ENCODE assay signal across 11 mouse cellular contexts in genomic region chr13:107100116-107100515, GRCm38 (mm10).
DNase-seq lines count a peak whose midpoint lies in the region; ATAC-seq and TF ChIP-seq lines count a peak whose summit lies in the region.
"Had no signal": no experiment of that assay in that cellular context is flagged by ENCODE, and none has a peak within 500 bp of the region (broad histone marks: within the 10 kb centered on the region; RNA-seq: fewer than 3 reads in every experiment).

No protein-coding gene starts in this region.

- H3K27ac ChIP-seq in cerebellum, adult 2 months (ENCODE audit: insufficient read depth, low read length): no peak overlapping the region
- H3K27ac ChIP-seq in kidney, postnatal 0 days: no peak overlapping the region
- peak overlapping the region; percentile 99 for H3K27ac ChIP-seq in liver, embryonic 16.5 days (ENCODE audit: low read length)
- H3K27ac ChIP-seq: embryonic facial prominence, embryonic 13.5 days; limb, embryonic 10.5 days had no signal

- no peak for ATAC-seq in kidney, postnatal 0 days (replicated peaks; ENCODE audit: low FRiP score, low read depth)
- ATAC-seq in Patski: no peak
- no peak for ATAC-seq in liver, embryonic 16.5 days (ENCODE audit: low read depth)

- H3K9me3 ChIP-seq in kidney, postnatal 0 days (replicated peaks; ENCODE audit: low read length): no peaks in the 10 kb centered on the region
- no peaks in the 10 kb centered on the region for H3K9me3 ChIP-seq in liver, embryonic 16.5 days (replicated peaks; ENCODE audit: control insufficient read depth, low read length)
- H3K9me3 ChIP-seq: embryonic facial prominence, embryonic 13.5 days; limb, embryonic 10.5 days had no signal

- H3K4me2 ChIP-seq in kidney, postnatal 0 days (ENCODE audit: low read length): no peak overlapping the region
- H3K4me2 ChIP-seq in liver, embryonic 16.5 days (ENCODE audit: low read depth, low read length): peak overlapping the region; percentile 68

- H3K36me3 ChIP-seq in kidney, postnatal 0 days (ENCODE audit: insufficient read depth, low read length): no peaks in the 10 kb centered on the region
- H3K36me3 ChIP-seq in liver, embryonic 16.5 days (ENCODE audit: control insufficient read depth, insufficient read depth): no peaks in the 10 kb centered on the region
- H3K36me3 ChIP-seq: embryonic facial prominence, embryonic 13.5 days; limb, embryonic 10.5 days had no signal

- POLR2A ChIA-PET in Patski (lab: Charles Lee): no interaction called here

- peak; percentile 6; the same call in 1 of the 2 replicates for TF ChIP-seq CTCF in cerebellum, adult 2 months (IDR thresholded peaks at IDR 0.05; ENCODE audit: borderline replicate concordance, insufficient read depth, low read depth, low read length)
- peak; percentile 69 for TF ChIP-seq CTCF in kidney, postnatal 0 days (IDR thresholded peaks at IDR 0.05; ENCODE audit: low read depth)
- peak; percentile 49 for TF ChIP-seq CTCF in Patski (IDR thresholded peaks at IDR 0.05)

- H3K4me1 ChIP-seq in cerebellum, adult 2 months (ENCODE audit: control insufficient read depth, insufficient read depth, low read length): no peaks in the 10 kb centered on the region
- no peaks in the 10 kb centered on the region for H3K4me1 ChIP-seq in kidney, postnatal 0 days (replicated peaks; ENCODE audit: insufficient read depth, low read length)
- peaks cover 51% of the 10 kb centered on the region for H3K4me1 ChIP-seq in liver, embryonic 16.5 days (ENCODE audit: control insufficient read depth, low read depth, low read length)

- DNase-seq in cerebellum, adult 2 months: no peak
- DNase-seq in cerebellum, adult 8-10 months: no peak
- DNase-seq in kidney, postnatal 0 days (ENCODE audit: low spot score): peak; percentile 45
- DNase-seq in kidney, adult 18-20 months: no peak
- no peak for DNase-seq in Patski (ENCODE audit: low read depth, low spot score)
- no peak for DNase-seq in gastrocnemius, postnatal 4 days (ENCODE audit: low spot score in 2 of 2)
- no peak for DNase-seq in neural tube, embryonic 10.5 days (ENCODE audit: extremely low spot score, low spot score)
- DNase-seq: kidney, postnatal 14 days had no signal

- H3K4me3 ChIP-seq in cerebellum, adult 2 months (replicated peaks; ENCODE audit: insufficient read depth, low read depth, low read length): no peak overlapping the region
- H3K4me3 ChIP-seq in kidney, postnatal 0 days (replicated peaks; ENCODE audit: low read depth, low read length): no peak overlapping the region
- H3K4me3 ChIP-seq in liver, embryonic 16.5 days (ENCODE audit: low read depth, low read length): no peak overlapping the region
- H3K4me3 ChIP-seq: embryonic facial prominence, embryonic 13.5 days; limb, embryonic 10.5 days had no signal

- H3K9ac ChIP-seq in kidney, postnatal 0 days (ENCODE audit: low read depth, low read length): no peak overlapping the region
- H3K9ac ChIP-seq in liver, embryonic 16.5 days (ENCODE audit: low read depth, low read length): no peak overlapping the region; the same call in none of the 2 replicates
- H3K9ac ChIP-seq: embryonic facial prominence, embryonic 13.5 days had no signal

- 71% methylated on average over 3 of the region's 3 CpGs for WGBS in cerebellum, adult 2 months
- 63% methylated on average over 3 of the region's 3 CpGs for WGBS in kidney, postnatal 0 days
- WGBS in liver, embryonic 16.5 days (ENCODE audit: insufficient replicate concordance): 62% methylated on average over 3 of the region's 3 CpGs

- no peak for TF ChIP-seq POLR2A in cerebellum, adult 2 months (IDR thresholded peaks at IDR 0.05; ENCODE audit: borderline replicate concordance, insufficient read depth, low read length)

- CTCF ChIA-PET in Patski (lab: Charles Lee): interaction anchor here (0.9 to 3.7 kb wide), 9 partner anchors 9 to 160 kb away, joined by 3 to 11 read pairs (median 4); no protein-coding TSS in a partner anchor

- in situ Hi-C loops in Patski (cut with MboI; ENCODE audit: low pct_unique_long_range_greater_than_20kb): loop anchor here (5.0 to 10.0 kb wide), 3 partner anchors 158 to 1655 kb away; partner anchors contain the start of gene Htr1a

- no peaks in the 10 kb centered on the region for H3K27me3 ChIP-seq in cerebellum, adult 2 months (ENCODE audit: control insufficient read depth, insufficient read depth, low read length)
- no peaks in the 10 kb centered on the region for H3K27me3 ChIP-seq in kidney, postnatal 0 days (ENCODE audit: insufficient read depth, low read length)
- H3K27me3 ChIP-seq in Patski: no peaks in the 10 kb centered on the region
- H3K27me3 ChIP-seq in liver, embryonic 16.5 days (ENCODE audit: control insufficient read depth, insufficient read depth, low read depth, low read length): no peaks in the 10 kb centered on the region
- H3K27me3 ChIP-seq: embryonic facial prominence, embryonic 13.5 days had no signal

Comparison
In these comparisons a context has a peak if more than half of its experiments do, and no peak if none do; other contexts are left out.
1. CTCF ChIP-seq: peak in every context shown above with its lines; median percentile 69 in kidney, postnatal 0 days; 49 in Patski; 6 in cerebellum, adult 2 months.